Mouse (Mus musculus) embryo, embryonic 11.5 days (tissue): Measurements from ENCODE around the gene Lrrc46.
A peak's percentile ranks its signal among the peaks of the same experiment; 100 is the strongest.

Experiments used
- DNase-seq: peaks from one replicate; pipeline ENCODE4 v3.0.0-alpha.2; 2012; ENCODE audit warnings: low read depth, low spot score

Gene Lrrc46

GRCm38 (mm10) chr11:97049492-97050085, 8.4 kb upstream of the Lrrc46 start:
- DNase-seq, result no peak

- DNase-seq, result no peak
These were observed 7.0 kb upstream of the Lrrc46 start for GRCm38 (mm10) chr11:97048090-97048650.

- no peak for DNase-seq
These were observed 4.7 kb upstream of the Lrrc46 start for GRCm38 (mm10) chr11:97045861-97046260.

GRCm38 (mm10) chr11:97044902-97045301, 3.7 kb upstream of the Lrrc46 start:
- no peak for DNase-seq

GRCm38 (mm10) chr11:97040301-97041021, 746 bp downstream of the Lrrc46 start:
- DNase-seq, result no peak

- DNase-seq, result no peak
These were observed 2.3 kb downstream of the Lrrc46 start for GRCm38 (mm10) chr11:97038881-97039280.

- DNase-seq, result no peak
These were observed 5.1 kb downstream of the Lrrc46 start for GRCm38 (mm10) chr11:97036141-97036540.

- DNase-seq, result no peak
These were observed 7.4 kb downstream of the Lrrc46 start for GRCm38 (mm10) chr11:97033781-97034180.

GRCm38 (mm10) chr11:97032499-97032898, 8.7 kb downstream of the Lrrc46 start:
- no peak for DNase-seq

GRCm38 (mm10) chr11:97031977-97032376, 9.2 kb downstream of the Lrrc46 start:
- no peak for DNase-seq

- no peak for DNase-seq
These were observed 10.8 kb downstream of the Lrrc46 start for GRCm38 (mm10) chr11:97030426-97030825.

GRCm38 (mm10) chr11:97029686-97030417, 11.4 kb downstream of the Lrrc46 start, which contains the start of gene Scrn2:
TSS of gene Scrn2 (plus strand) at chr11:97029938.
- DNase-seq, result peak; percentile 79

GRCm38 (mm10) chr11:97025721-97026344, 15.4 kb downstream of the Lrrc46 start:
- DNase-seq, result peak; percentile 84

GRCm38 (mm10) chr11:97024977-97025376, 16.2 kb downstream of the Lrrc46 start:
- DNase-seq, result no peak

- DNase-seq, result peak; percentile 58
These were observed 19.2 kb downstream of the Lrrc46 start for GRCm38 (mm10) chr11:97021873-97022484.

- no peak for DNase-seq
These were observed 20.0 kb downstream of the Lrrc46 start for GRCm38 (mm10) chr11:97021121-97021765.

GRCm38 (mm10) chr11:97019345-97019708, 21.9 kb downstream of the Lrrc46 start:
- no peak for DNase-seq

- DNase-seq, result no peak
These were observed 22.4 kb downstream of the Lrrc46 start for GRCm38 (mm10) chr11:97018583-97019344.

- no peak for DNase-seq
These were observed 23.3 kb downstream of the Lrrc46 start for GRCm38 (mm10) chr11:97017696-97018582.
